Mouse (Mus musculus) kidney, adult 2 months (tissue): ENCODE results near the gene Dpp6.

ENCODE experiments used
- CTCF ChIP-seq: fragments of 200-500 bp; conservative IDR thresholded peaks from 2 replicates; pipeline ENCODE4 v1.5.1; 2011; ENCODE audit warnings: low read depth, mild to moderate bottlenecking, control low read depth, low read length, moderate library complexity, mixed read lengths; ENCODE audit not compliant: insufficient read depth, insufficient read length
- POLR2A ChIP-seq: fragments of 200-500 bp; IDR thresholded peaks from one replicate; pipeline ENCODE4 v1.6.1; 2011; ENCODE audit warnings: low read depth, low read length, control low read depth

DNA sequence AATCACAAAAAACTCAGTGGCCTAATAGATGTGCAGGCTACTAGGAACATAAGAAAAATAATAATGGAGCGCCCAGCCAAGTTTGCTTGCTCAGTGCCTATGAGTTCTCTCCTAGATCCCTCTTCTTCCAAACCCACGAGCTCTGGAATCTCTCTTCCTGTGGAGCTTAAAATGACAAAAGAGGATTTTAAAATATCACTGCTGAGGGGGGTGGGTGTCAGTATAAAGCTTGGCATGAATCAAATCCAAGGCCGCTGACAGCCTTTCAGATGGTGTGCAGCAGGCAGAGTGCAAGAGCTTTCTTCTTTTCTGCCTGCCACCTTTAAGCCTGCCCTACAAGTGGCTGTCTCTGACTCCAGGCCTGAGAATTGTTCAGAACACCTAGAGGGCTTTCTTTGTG is 387.7 kb downstream of the Dpp6 start:
- TF ChIP-seq CTCF: no peak
- TF ChIP-seq POLR2A: no peak
